Mouse (Mus musculus) left cerebral cortex, postnatal 4 days (tissue): Measurements from ENCODE around the gene Habp2. TPM values are rescaled to one million over a fixed set of nuclear protein-coding genes. Genes with fewer than 3 reads are reported as not detected.

Source experiments
- DNase-seq: peaks from one replicate; pipeline ENCODE4 v3.0.0-alpha.2; 2022
- intact Hi-C: fragments of 180-260 bp; cut with DNase I; formaldehyde crosslinking; loops from one replicate; pipeline ENCODE4 v1.15.1; 2025
- total RNA-seq, 2 experiments: library from RNA; stranded (reverse); gene quantifications; 2 replicates each; pipeline ENCODE4 v1.2.3; 2021

The Habp2 gene
- total RNA-seq, 2 experiments from 2014 or later: not detected

GRCm38 (mm10) chr19:56292335-56292734, 5.4 kb downstream of the Habp2 start:
- intact Hi-C loops: no loop called here

GRCm38 (mm10) chr19:56294654-56295399, 7.9 kb downstream of the Habp2 start:
- DNase-seq: peak; percentile 88
- intact Hi-C loops: no loop called here

More at GRCm38 (mm10) chr19:56292335-56292734, 5.4 kb downstream of the Habp2 start:
- peak; percentile 14 for DNase-seq

- intact Hi-C loops: no loop called here
Observed at GRCm38 (mm10) chr19:56296668-56297067, 9.7 kb downstream of the Habp2 start.

GRCm38 (mm10) chr19:56297264-56297663, 10.3 kb downstream of the Habp2 start:
- no peak for DNase-seq
- intact Hi-C loops: no loop called here

More at GRCm38 (mm10) chr19:56296668-56297067, 9.7 kb downstream of the Habp2 start:
- DNase-seq: no peak

- peak; percentile 82 for DNase-seq
Observed at GRCm38 (mm10) chr19:56300835-56301234, 13.9 kb downstream of the Habp2 start.

GRCm38 (mm10) chr19:56316531-56316930, 29.6 kb downstream of the Habp2 start:
- intact Hi-C loops: no loop called here
- no peak for DNase-seq

More at GRCm38 (mm10) chr19:56300835-56301234, 13.9 kb downstream of the Habp2 start:
- intact Hi-C loops: no loop called here

- no peak for DNase-seq
- intact Hi-C loops: no loop called here
Observed at GRCm38 (mm10) chr19:56319219-56319618, 32.3 kb downstream of the Habp2 start.

GRCm38 (mm10) chr19:56319629-56320028, 32.7 kb downstream of the Habp2 start:
- DNase-seq: no peak
- intact Hi-C loops: no loop called here

GRCm38 (mm10) chr19:56320186-56320860, 33.4 kb downstream of the Habp2 start:
- DNase-seq: no peak
- intact Hi-C loops: no loop called here

- intact Hi-C loops: no loop called here
- DNase-seq: no peak
Observed at GRCm38 (mm10) chr19:56321303-56321920, 34.5 kb downstream of the Habp2 start.

- no peak for DNase-seq
- intact Hi-C loops: no loop called here
Observed at GRCm38 (mm10) chr19:56325676-56326075, 38.7 kb downstream of the Habp2 start.

- intact Hi-C loops: no loop called here
- DNase-seq: no peak
Observed at GRCm38 (mm10) chr19:56326243-56326855, 39.4 kb downstream of the Habp2 start.

GRCm38 (mm10) chr19:56336321-56336720, 49.4 kb downstream of the Habp2 start:
- intact Hi-C loops: no loop called here
- no peak for DNase-seq

- intact Hi-C loops: no loop called here
- no peak for DNase-seq
Observed at GRCm38 (mm10) chr19:56336826-56337225, 49.9 kb downstream of the Habp2 start.

GRCm38 (mm10) chr19:56342006-56342405, 55.1 kb downstream of the Habp2 start:
- DNase-seq: peak; percentile 94
- intact Hi-C loops: no loop called here

GRCm38 (mm10) chr19:56343869-56344563, 57.1 kb downstream of the Habp2 start:
- intact Hi-C loops: no loop called here
- DNase-seq: peak; percentile 47

- no peak for DNase-seq
- intact Hi-C loops: no loop called here
Observed at GRCm38 (mm10) chr19:56346016-56346415, 59.1 kb downstream of the Habp2 start.

- DNase-seq: no peak
- intact Hi-C loops: no loop called here
Observed at GRCm38 (mm10) chr19:56346750-56347149, 59.8 kb downstream of the Habp2 start.

- no peak for DNase-seq
- intact Hi-C loops: no loop called here
Observed at GRCm38 (mm10) chr19:56349295-56349694, 62.4 kb downstream of the Habp2 start.

GRCm38 (mm10) chr19:56353689-56354088, 66.8 kb downstream of the Habp2 start:
- intact Hi-C loops: no loop called here
- DNase-seq: no peak

GRCm38 (mm10) chr19:56355201-56355600, 68.3 kb downstream of the Habp2 start:
- DNase-seq: no peak
- intact Hi-C loops: no loop called here
